Mouse (Mus musculus): ENCODE measurements around the gene Cdhr3.
"Not testable (repeated sequence)": the region's sequence is repeated elsewhere in the genome, so short reads cannot be mapped to it uniquely, and the experiment has no call there.

Gene Cdhr3

DNA sequence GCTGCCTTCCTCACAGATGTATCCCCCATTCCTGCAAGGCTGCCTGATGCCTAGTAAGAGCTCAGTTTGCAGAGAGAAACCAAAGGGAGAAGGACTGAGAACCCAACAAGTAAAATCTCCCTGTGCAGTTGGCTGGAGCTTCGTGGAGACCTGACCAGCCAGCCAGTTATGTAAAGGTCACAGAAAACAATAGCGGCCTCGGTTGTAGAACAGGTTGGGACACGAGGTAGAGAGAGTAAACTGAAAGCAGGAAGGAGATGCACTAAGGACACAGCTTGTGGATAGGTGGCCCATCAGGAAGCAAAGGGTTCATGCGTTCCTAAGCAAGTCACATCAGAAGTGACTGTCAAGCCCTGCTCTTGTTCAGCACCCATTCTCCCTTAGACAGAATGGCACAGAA is 86.8 kb downstream of the Cdhr3 start:
- no peak for DNase-seq (ENCODE audit: low read depth)

DNA sequence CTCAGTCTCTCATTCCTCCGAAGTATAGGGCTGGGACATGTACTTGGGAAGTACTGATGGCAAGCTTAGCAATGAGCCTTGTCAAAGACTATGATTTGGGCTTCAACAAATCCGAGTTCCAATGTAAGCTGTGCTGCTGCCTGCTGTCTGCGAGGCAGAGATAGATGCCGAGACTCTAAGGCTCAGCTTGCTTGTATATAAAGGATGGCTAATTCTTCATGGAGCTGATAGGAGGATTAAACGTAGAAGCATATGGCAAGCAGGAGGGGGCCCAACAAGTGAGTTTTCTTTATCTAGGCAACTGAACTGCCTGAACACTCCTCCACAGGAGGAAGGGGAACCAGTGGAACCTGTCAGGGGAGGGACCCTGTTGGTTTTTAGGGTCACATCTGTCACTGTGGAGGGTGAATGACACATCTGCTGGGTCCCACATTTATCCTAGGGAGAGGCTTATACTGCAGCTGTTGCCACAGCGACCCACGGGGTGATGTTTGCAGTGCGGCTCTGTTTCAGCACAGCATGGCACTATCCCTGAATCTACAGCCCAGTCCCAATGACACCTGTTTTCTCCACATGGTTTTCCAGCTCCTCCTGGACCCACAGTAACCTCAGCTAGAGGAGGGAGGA is 89.2 kb downstream of the Cdhr3 start:
- no peak for DNase-seq (ENCODE audit: low read depth)

DNA sequence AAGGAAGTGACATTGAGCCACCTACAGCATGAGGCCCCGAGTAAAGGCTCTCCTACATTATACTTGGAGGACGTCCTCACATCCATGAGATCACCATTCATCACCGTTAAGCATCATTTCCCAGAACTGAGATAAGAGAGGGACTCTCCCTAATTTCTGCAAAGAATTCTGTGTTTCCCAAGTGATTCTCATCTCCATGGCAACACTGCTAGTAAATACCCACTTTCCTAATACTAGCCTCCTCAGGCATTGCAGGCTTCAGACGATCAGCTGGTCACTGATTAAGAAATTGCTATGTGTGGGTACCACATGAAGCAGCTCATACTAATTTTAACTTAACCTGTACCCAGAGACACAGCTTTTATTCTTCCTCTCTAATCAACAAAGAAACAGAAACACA is 92.3 kb downstream of the Cdhr3 start:
- no peak for DNase-seq (ENCODE audit: low read depth)

DNA sequence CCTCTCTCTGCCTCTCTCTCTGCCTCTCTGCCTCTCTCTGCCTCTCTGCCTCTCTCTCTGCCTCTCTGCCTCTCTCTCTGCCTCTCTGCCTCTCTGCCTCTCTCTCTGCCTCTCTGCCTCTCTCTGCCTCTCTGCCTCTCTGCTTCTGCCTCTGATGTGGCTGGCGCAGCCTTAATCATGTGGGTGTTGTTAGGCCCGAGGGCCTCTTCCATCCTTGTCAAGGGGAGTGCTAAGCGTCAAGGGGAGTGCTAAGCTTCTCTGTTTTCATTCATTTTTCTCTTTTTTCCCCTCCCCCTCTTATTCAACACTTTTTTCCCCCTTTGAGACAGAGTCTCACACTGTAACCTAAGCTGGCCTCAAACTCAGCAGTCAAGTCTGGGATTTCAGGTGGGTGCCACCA is 92.9 kb downstream of the Cdhr3 start:
- not testable (repeated sequence) for DNase-seq (ENCODE audit: low read depth)

DNA sequence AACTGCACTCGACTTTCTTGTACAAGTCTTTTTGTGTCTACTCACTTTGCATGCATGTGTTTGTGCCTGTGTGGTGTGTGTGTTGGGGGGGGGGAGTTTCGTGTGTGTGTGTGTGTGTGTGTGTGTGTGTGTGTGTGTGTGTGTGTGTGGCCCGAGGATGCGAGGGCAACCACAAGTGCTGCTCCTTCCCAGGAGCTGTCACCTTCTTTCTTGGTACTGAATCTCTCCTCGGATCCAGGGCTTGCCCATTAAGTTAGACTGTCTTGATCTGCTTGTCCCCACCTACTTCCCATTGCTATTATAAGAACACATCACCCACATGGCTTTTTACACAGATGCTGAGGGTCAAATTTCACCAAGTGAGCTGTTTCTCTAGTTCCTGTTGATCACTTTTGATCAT is 93.9 kb downstream of the Cdhr3 start:
- DNase-seq (ENCODE audit: low read depth): no peak

DNA sequence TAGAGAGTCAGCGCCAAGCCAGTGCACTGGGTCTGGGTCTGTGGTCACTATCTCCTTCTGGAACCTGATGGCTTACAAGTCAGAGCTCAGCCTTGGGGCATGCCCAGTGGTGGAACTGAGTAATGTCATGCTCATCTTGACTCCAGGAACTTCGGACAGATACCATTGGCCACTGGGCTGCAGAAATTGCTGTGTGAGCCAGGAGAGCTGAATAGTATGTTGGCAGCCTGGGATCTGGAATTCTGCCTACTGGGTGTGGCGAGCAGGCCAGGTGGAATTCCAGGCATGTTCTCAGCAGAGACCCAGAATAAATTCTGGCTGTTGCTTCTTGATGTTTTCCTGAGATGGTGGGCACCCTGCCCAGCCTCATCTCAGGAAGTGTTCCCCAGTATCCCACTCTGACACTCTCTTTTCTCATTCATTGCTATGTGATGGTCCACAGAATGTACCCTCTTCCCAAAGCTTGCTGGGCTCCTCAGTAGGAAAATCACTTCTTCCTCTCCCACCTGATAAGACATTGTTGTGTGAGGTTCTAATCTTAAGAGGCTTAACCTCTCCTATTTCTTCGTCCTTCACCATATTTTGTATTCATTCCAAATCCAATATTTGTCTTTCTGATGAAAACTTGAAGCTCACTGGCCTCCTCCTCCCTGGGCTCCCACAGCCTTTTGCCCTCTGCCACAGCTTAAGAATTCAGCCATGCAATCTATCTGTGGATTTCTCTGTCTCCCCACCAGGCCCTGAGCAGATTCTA is 97.4 kb downstream of the Cdhr3 start:
- no peak for DNase-seq (ENCODE audit: low read depth)

DNA sequence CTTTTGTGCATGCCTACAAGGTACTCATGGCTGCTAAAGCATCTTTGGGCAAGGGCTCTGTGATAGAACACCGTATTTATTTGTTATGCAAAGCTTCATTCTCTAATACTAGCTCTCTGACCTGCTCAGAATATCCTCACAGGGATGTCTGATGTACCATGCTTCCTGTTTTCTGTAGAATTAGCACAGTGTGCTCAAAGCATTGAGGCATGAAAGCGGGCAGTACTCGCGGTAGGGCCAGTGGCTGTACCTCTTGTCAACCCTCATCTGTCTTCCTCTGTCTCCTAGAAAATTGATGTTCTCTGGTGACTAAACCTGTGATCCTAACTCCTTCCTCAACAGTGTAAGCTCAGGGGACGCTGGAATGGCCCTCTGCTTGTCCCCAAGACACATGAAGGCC is 98.6 kb downstream of the Cdhr3 start:
- no peak for DNase-seq (ENCODE audit: low read depth)

DNA sequence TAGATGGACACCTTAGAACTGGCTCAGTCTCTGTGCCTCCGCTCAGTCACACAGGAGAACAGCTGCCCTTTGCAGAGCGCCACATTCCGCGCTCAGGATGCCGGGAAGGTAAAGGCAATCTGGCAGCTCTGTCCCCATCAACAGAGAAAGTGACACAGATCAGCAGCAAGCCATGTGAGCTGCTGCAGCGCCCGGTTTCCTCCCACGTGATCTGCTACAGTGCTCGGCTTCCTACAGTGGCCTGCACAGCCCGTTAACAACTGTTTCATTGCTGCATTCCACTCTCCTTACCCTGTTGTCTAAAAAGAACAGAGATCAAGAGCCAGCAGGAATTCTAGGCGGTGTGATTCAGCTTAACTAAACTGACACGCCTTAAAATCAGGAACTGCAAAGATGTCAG is 102.9 kb downstream of the Cdhr3 start:
- DNase-seq (ENCODE audit: low read depth): no peak

DNA sequence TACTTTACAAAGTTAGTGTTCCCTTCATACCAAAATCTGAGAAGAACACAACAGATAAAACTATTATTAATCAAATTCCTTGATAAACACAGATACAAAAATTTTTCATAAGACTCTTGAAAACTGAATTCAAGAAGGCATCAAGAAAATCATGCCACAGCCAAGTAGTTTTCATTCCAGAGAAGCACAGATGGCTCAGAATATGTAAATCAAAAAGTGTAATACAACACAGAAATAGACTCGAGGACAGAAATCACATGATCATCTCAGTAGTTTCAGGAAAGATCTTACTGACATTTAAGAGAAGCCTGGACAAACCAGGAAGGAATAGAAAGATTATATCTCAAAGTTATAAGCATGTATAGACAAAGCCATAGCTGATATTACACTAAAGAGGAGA is 106.4 kb downstream of the Cdhr3 start:
- no peak for DNase-seq (ENCODE audit: low read depth)
